Mouse (Mus musculus): ENCODE measurements at regions not wholly inside any gene's neighbourhood (a gene's known extent, or its start where the extent isn't known, plus 50 kb on each side); places are given as distances from the start of the nearest gene placed in this dataset.

DNA sequence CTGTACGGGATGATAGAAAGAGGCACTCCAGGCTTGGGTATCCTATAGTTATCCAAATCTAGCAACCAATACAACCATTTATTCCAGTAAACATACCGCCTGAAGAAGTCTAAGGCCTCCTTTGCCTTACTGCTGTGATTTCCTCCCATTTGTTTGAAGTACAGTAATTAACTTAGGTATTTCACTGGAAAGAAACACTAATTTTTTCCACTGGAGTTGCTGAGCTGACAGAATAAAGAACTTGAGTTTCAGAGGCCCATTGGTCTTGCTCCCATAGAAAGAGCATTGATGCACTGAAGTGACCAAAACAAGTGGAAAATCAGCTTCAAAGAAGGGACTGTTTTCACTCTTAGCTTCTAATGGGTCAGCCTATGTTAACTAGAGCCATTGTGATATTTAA lies 1100.8 kb upstream of the Gm7489 start:
- no peaks in the 10 kb centered on the region for H3K4me1 ChIP-seq
- H3K9ac ChIP-seq: no peak overlapping the region
- H3K36me3 ChIP-seq: no peaks in the 10 kb centered on the region
- no peak overlapping the region for H3K27ac ChIP-seq
- H3K27me3 ChIP-seq (replicated peaks): no peaks in the 10 kb centered on the region
- H3K4me3 ChIP-seq (replicated peaks): no peak overlapping the region
- H3K4me2 ChIP-seq: no peak overlapping the region
- 93% methylated on average over 2 of the region's 2 CpGs for WGBS
- no peak for ATAC-seq (ENCODE audit: insufficient read depth, low FRiP score, low read depth)
- no peaks in the 10 kb centered on the region for H3K9me3 ChIP-seq

DNA sequence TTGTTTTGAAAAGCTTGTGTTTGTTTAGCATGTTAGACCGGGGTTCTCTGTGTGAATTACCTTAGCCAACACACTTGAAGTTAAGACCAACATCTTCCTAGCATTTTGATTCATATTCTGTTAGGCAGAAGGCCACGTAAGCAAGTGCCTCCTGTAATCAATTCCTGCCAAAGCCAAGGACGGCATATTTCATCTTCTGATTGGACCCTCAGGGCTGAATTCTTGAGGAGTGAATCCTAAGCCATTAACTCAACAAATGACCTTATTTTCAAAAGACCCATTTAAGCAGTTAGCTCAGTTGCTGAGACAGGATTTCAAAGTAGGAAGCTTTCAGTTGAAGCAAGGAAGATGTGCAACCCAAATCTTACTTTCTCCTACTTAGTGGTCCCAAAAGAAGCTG lies 1099.5 kb upstream of the Gm7489 start:
- H3K9ac ChIP-seq: no peak overlapping the region
- no peaks in the 10 kb centered on the region for H3K27me3 ChIP-seq (replicated peaks)
- H3K4me2 ChIP-seq: no peak overlapping the region
- H3K36me3 ChIP-seq: no peaks in the 10 kb centered on the region
- no peak overlapping the region for H3K27ac ChIP-seq
- H3K9me3 ChIP-seq: no peaks in the 10 kb centered on the region
- ATAC-seq (ENCODE audit: insufficient read depth, low FRiP score, low read depth): no peak
- H3K4me3 ChIP-seq (replicated peaks): no peak overlapping the region
- H3K4me1 ChIP-seq: no peaks in the 10 kb centered on the region
- WGBS: 66% methylated on average over 3 of the region's 3 CpGs

DNA sequence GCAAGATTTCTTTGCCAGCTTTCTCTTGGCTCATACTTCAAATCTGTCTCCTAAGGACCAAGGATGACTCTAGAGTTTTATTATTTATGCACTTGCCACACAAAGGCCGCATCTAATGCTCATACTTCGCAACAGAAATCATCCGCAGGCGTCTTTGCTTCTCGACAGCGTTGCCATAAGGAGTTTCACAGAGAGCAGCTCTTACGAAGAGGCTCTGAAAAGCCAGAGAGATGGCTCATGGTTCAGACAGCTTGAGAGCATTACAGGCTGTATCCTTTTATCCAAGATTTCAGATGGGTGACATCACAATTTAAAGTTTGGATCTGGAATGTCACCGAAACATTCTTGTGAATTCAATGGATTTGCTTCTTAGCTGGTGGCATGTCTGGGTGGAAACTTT lies 1098.7 kb upstream of the Gm7489 start:
- no peaks in the 10 kb centered on the region for H3K36me3 ChIP-seq
- WGBS: 69% methylated on average over 8 of the region's 8 CpGs
- no peak overlapping the region for H3K9ac ChIP-seq
- no peak overlapping the region for H3K4me2 ChIP-seq
- H3K27me3 ChIP-seq (replicated peaks): no peaks in the 10 kb centered on the region
- H3K9me3 ChIP-seq: no peaks in the 10 kb centered on the region
- H3K4me1 ChIP-seq: no peaks in the 10 kb centered on the region
- no peak for ATAC-seq (ENCODE audit: insufficient read depth, low FRiP score, low read depth)
- H3K27ac ChIP-seq: no peak overlapping the region
- H3K4me3 ChIP-seq (replicated peaks): no peak overlapping the region

DNA sequence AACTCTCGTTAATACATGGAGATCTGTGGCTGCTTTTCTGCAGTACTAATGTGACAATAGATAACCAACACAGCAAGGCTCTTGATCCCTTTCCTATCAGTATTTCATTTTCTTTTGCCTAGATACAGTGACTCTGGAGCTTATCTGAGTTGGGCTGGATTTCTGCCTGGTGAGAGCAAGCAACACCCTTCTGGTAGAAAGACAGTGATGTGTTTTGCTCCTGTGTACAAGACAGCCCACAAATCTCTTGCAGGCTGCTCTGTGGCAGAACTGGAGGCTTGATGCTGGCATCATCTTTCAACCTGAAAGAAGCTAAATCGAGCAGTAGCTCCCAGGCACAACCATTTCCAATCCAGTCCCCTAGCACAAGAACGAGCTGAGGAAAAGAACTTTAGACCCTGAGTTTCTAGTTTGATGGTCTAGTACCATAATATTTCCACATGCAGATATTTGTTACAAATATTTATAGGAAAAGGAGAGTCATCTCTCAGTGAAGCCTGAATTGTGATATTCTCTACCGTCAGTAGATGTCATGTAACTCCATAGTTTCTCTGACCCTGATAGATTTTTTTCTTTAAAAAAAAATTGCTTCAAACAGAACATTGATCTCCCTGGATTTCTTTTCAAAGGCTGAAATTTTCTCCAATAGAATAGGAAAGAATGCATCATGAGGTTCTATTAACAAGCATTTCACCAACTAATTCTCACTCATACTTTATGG lies 1079.1 kb upstream of the Gm7489 start:
- Histone ChIP-seq H3K9ac (no peak overlapping the region), H3K4me3 (replicated peaks) (no peak overlapping the region), H3K4me2 (no peak overlapping the region), H3K9me3 (no peaks in the 10 kb centered on the region), H3K4me1 (no peaks in the 10 kb centered on the region), H3K27me3 (replicated peaks) (no peaks in the 10 kb centered on the region), H3K36me3 (no peaks in the 10 kb centered on the region), H3K27ac (no peak overlapping the region)
- WGBS: 65% methylated on average over 4 of the region's 4 CpGs
- ATAC-seq (ENCODE audit: insufficient read depth, low FRiP score, low read depth): no peak

DNA sequence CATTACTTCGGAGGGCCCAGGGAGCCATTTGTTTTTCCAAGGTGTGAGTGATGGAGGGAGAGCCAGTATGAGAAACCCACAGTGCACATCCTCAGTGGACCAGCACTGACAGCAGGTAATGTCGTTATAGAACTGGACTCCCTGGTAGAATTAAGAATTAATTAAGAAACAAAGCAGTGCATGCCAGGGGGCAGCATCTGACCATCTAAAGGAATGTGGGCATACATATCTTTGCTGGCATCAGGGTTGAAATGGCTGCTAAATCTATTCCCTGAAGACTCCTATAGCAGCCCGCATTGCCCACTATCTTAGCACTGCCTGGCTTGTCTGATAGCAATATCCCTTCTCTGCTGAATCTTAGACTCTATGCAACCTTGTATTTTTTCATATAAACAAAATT lies 1076.1 kb upstream of the Gm7489 start:
- no peak overlapping the region for H3K4me3 ChIP-seq (replicated peaks)
- ATAC-seq (ENCODE audit: insufficient read depth, low FRiP score, low read depth): no peak
- 77% methylated on average over 3 of the region's 3 CpGs for WGBS

DNA sequence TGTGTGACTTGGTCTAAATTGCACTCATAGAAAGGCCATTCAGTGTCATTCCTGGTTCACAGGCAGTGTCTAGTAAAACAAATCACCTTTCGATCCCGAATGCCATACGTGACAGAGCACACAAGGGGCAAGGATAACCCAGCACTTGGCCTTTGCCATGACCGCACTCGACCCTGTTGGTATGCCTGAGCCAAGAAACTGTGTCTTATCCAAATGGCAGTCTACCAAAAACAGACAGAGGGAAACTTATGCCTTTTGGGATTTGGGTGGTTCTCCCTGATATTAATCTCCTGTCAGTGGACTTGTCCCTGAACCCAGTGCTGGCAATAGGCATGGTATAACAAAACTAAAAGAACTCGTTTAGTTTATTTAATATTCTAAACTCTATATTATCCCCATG lies 1063.9 kb upstream of the Gm7489 start:
- H3K36me3 ChIP-seq: no peaks in the 10 kb centered on the region
- no peaks in the 10 kb centered on the region for H3K9me3 ChIP-seq
- H3K4me2 ChIP-seq: no peak overlapping the region
- no peak overlapping the region for H3K4me3 ChIP-seq (replicated peaks)
- WGBS: 74% methylated on average over 6 of the region's 6 CpGs
- H3K4me1 ChIP-seq: no peaks in the 10 kb centered on the region
- H3K9ac ChIP-seq: no peak overlapping the region
- no peak for ATAC-seq (ENCODE audit: insufficient read depth, low FRiP score, low read depth)
- H3K27ac ChIP-seq: no peak overlapping the region
- H3K27me3 ChIP-seq (replicated peaks): no peaks in the 10 kb centered on the region

More for the DNA sequence above, 1076.1 kb upstream of the Gm7489 start:
- Histone ChIP-seq H3K36me3 (no peaks in the 10 kb centered on the region), H3K9ac (no peak overlapping the region), H3K4me1 (no peaks in the 10 kb centered on the region), H3K9me3 (no peaks in the 10 kb centered on the region), H3K27ac (no peak overlapping the region), H3K27me3 (replicated peaks) (no peaks in the 10 kb centered on the region), H3K4me2 (no peak overlapping the region)

DNA sequence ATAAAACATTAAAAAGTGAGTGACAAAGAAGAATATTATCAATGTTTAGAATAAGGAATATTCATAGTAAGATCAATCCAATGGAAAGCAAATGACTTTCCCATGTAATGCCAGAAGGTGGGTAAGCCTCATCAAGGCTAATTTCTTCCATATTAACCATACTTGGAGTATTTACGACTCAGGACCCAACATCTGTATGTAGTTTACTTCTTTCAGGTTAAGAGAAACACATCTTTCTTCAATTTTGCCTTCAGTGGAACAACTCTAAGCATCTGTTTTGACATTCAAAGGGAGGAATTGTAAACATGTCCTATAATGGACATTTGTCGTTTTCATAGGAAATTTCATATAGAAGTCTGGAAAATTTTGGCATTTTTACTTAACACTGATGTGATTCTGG lies 1047.8 kb upstream of the Gm7489 start:
- H3K9ac ChIP-seq: no peak overlapping the region
- no peaks in the 10 kb centered on the region for H3K9me3 ChIP-seq
- no peaks in the 10 kb centered on the region for H3K27me3 ChIP-seq (replicated peaks)
- no peaks in the 10 kb centered on the region for H3K36me3 ChIP-seq
- WGBS: 64% methylated on average over 2 of the region's 2 CpGs
- H3K27ac ChIP-seq: no peak overlapping the region
- H3K4me3 ChIP-seq (replicated peaks): no peak overlapping the region
- ATAC-seq (ENCODE audit: insufficient read depth, low FRiP score, low read depth): no peak
- no peak overlapping the region for H3K4me2 ChIP-seq
- H3K4me1 ChIP-seq: no peaks in the 10 kb centered on the region

DNA sequence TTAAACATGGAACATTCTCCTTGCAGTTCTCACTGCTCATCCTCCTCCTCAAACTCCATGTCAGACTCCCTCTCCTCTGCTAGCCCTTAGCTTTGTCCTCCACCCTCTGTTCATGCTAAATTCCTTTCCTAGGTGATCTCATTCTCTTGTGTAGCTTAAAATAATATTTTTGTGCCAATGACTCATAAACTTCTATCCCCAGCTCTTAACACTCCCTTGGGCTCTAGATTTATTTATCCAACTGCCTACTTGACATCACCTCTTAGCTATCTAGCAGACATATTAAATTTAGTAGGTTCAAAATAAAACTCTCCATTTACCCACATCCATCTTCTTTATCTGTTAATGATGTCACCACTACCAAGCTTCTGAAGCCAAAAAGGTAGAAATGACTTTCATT lies 1036.6 kb upstream of the Gm7489 start:
- no peak overlapping the region for H3K4me2 ChIP-seq
- no peak overlapping the region for H3K27ac ChIP-seq
- H3K4me1 ChIP-seq: no peaks in the 10 kb centered on the region
- no peaks in the 10 kb centered on the region for H3K27me3 ChIP-seq (replicated peaks)
- no peak overlapping the region for H3K4me3 ChIP-seq (replicated peaks)
- H3K9me3 ChIP-seq: no peaks in the 10 kb centered on the region
- H3K36me3 ChIP-seq: no peaks in the 10 kb centered on the region
- H3K9ac ChIP-seq: no peak overlapping the region
- ATAC-seq (ENCODE audit: insufficient read depth, low FRiP score, low read depth): no peak

DNA sequence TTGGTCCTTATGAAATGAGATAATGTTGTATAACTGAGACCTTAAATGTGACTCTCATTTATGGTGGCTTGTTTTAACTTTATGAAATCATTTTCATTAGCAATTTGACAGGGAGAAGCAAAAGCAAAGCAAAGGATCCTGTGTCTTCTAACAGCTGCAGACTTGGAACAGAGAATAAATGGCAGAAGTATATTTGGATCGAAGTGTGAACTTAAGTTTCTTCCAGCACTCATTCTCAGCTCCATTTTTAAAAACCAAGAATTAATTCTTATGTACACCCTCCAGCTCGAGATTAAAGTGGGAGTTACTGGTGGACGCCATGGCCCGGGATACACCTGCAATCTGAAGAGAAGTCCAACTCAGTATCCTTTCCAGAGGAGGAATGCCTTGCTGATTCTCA lies 1026.0 kb upstream of the Gm7489 start:
- no peaks in the 10 kb centered on the region for H3K27me3 ChIP-seq (replicated peaks)
- H3K9ac ChIP-seq: no peak overlapping the region
- H3K9me3 ChIP-seq: no peaks in the 10 kb centered on the region
- no peaks in the 10 kb centered on the region for H3K36me3 ChIP-seq
- no peak for ATAC-seq (ENCODE audit: insufficient read depth, low FRiP score, low read depth)
- H3K4me1 ChIP-seq: no peaks in the 10 kb centered on the region
- no peak overlapping the region for H3K4me3 ChIP-seq (replicated peaks)
- H3K27ac ChIP-seq: no peak overlapping the region
- 83% methylated on average over 4 of the region's 4 CpGs for WGBS
- H3K4me2 ChIP-seq: no peak overlapping the region

DNA sequence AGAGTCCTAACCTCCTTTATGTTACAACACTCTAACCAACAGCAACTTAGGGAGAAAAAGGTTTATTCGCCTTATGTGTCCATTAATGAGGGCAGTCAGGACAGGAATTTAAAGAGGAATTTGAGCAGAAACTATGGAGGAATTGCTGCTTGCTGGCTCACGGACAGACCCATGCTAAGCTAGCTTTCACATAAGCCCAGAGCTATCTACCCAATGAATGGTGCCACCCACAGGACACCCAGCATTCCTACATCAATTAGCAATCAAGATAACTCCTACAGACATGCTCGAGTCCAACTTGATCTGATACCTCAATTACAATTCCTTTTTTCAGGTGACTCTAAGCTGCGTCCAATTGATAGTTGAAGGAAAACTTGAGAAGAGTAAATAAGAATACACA lies 1021.2 kb upstream of the Gm7489 start:
- Histone ChIP-seq H3K4me2 (no peak overlapping the region), H3K9me3 (no peaks in the 10 kb centered on the region), H3K4me1 (no peaks in the 10 kb centered on the region), H3K4me3 (replicated peaks) (no peak overlapping the region), H3K27me3 (replicated peaks) (no peaks in the 10 kb centered on the region), H3K9ac (no peak overlapping the region), H3K36me3 (no peaks in the 10 kb centered on the region), H3K27ac (no peak overlapping the region)
- 75% methylated on average over 4 of the region's 4 CpGs for WGBS
- no peak for ATAC-seq (ENCODE audit: insufficient read depth, low FRiP score, low read depth)

DNA sequence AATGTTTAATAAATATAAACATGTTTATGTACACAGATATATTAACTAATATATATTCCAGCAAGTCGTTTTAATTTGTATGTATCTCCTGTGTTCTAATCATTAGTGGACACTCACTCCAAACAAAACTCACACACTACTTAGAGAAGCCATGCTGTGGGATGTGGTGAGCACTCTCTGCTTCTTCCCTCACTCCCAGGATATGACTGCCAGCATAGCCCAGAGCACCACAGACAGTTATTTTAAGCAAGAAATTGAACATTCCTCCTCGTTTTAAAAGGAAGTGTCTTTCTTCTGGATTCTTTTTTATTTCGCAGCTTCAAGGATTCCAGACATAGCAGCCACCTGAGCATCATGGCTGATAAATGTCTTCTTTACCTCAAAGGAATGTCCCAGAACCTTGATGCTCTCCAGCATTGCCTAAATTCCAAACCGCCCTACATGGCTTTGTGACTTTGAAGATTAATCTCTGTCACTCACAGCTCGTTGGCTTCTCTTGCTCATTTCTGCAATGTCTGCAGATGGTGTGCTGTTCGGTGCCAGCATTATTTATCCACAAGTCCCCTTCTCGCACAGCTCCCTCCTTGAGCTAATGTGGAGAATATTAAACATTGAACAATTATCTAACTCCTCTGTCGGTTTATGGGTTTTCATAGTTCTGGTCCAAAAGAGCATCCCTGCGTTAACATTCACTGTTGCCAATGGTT lies 992.3 kb upstream of the Gm7489 start:
- WGBS: 58% methylated on average over 9 of the region's 9 CpGs
- Histone ChIP-seq H3K36me3 (no peaks in the 10 kb centered on the region), H3K27ac (no peak overlapping the region), H3K4me3 (replicated peaks) (no peak overlapping the region), H3K4me1 (no peaks in the 10 kb centered on the region), H3K4me2 (no peak overlapping the region), H3K27me3 (replicated peaks) (no peaks in the 10 kb centered on the region), H3K9me3 (no peaks in the 10 kb centered on the region), H3K9ac (no peak overlapping the region)
- no peak for ATAC-seq (ENCODE audit: insufficient read depth, low FRiP score, low read depth)

DNA sequence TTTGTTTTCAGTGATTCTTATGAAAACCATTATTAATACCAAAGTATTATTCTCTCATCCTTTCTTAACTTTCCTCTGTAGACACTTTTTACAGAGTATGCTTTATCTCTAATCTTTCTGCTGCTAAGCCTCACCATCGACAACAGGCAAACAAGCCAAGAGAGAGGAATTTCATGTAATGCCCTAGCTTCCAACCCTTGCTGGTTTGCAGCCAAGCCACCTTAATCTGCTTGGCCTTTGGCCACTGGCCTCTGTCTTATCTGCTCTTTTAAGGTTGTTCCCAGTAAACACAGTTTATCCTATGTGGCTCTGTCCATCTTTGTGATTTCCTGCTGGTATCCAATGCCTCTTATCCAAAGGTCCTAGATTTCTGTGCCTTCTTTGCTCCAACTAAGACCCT lies 986.6 kb upstream of the Gm7489 start:
- no peaks in the 10 kb centered on the region for H3K4me1 ChIP-seq
- no peaks in the 10 kb centered on the region for H3K36me3 ChIP-seq
- H3K27me3 ChIP-seq (replicated peaks): no peaks in the 10 kb centered on the region
- H3K27ac ChIP-seq: no peak overlapping the region
- H3K9ac ChIP-seq: no peak overlapping the region
- 43% methylated on average over 1 of the region's 1 CpGs for WGBS
- H3K4me2 ChIP-seq: no peak overlapping the region
- no peaks in the 10 kb centered on the region for H3K9me3 ChIP-seq
- ATAC-seq (ENCODE audit: insufficient read depth, low FRiP score, low read depth): no peak
- no peak overlapping the region for H3K4me3 ChIP-seq (replicated peaks)

DNA sequence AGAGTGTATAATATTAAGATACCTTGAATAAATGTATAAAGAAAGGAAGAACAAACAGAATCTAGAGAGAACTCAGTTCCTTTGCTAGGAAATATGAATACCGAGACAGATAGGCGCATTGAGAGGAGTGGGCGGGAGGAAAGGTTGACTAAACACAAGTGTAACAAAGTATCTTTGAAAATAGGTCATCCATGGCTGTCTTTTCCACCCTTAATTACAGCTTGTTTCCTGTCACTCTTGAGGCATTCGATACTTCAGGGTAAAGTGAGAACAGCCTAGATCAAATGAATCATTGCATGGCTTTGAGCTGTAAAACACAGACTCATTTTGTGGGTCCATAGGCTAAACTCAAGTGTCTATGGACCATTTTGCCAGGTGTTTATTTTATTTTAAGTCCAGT lies 985.3 kb upstream of the Gm7489 start:
- H3K4me3 ChIP-seq (replicated peaks): no peak overlapping the region
- no peak overlapping the region for H3K27ac ChIP-seq
- no peak overlapping the region for H3K9ac ChIP-seq
- 85% methylated on average over 4 of the region's 4 CpGs for WGBS
- H3K4me2 ChIP-seq: no peak overlapping the region
- H3K4me1 ChIP-seq: no peaks in the 10 kb centered on the region
- H3K36me3 ChIP-seq: no peaks in the 10 kb centered on the region
- H3K9me3 ChIP-seq: no peaks in the 10 kb centered on the region
- no peaks in the 10 kb centered on the region for H3K27me3 ChIP-seq (replicated peaks)
- no peak for ATAC-seq (ENCODE audit: insufficient read depth, low FRiP score, low read depth)

Measured in stomach, embryonic 15.5 days (tissue).